Mouse (Mus musculus) liver, adult 2 months (tissue): ENCODE results near the gene Trabd.

ENCODE experiments used
- CTCF ChIP-seq: fragments of 200-500 bp; IDR thresholded peaks from 2 replicates; pipeline ENCODE4 v1.5.1; 2011; ENCODE audit warnings: low read depth, low read length, control low read depth
- POLR2A ChIP-seq: fragments of 200-500 bp; IDR thresholded peaks from 2 replicates; pipeline ENCODE4 v1.6.1; 2011; ENCODE audit warnings: low read length, control low read depth; ENCODE audit not compliant: insufficient read depth; ENCODE audit errors: extremely low read depth

DNA sequence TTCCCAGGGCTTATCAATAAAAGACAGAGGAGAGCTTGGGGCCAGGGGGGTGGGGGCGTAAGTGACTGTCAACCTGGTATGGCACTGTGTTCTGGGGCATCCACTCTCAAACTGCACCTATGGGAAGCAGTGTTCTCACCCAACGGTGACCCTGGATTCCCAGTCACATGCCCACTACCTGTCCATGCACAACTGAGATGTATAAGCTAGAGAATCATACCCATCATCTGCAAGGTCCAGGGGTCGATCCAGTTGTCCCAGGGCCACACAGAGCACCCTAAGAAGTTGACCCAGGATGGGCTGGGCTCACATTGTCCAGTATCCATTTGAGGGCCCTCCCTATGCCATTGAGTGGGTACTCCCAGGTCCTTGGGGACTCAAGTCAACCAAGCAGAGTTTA lies 49.4 kb downstream of the Trabd start:
- TF ChIP-seq CTCF (no peak), POLR2A (no peak)
